Mouse (Mus musculus) lung, postnatal 4 days (tissue): ENCODE measurements around the gene Gm15097.
"Not testable (repeated sequence)": the region's sequence is repeated elsewhere in the genome, so short reads cannot be mapped to it uniquely, and the experiment has no call there.

ENCODE experiments used
- DNase-seq, 2 experiments: peaks; one replicate each; pipeline ENCODE4 v3.0.0; 2021

Gm15097 gene

DNA sequence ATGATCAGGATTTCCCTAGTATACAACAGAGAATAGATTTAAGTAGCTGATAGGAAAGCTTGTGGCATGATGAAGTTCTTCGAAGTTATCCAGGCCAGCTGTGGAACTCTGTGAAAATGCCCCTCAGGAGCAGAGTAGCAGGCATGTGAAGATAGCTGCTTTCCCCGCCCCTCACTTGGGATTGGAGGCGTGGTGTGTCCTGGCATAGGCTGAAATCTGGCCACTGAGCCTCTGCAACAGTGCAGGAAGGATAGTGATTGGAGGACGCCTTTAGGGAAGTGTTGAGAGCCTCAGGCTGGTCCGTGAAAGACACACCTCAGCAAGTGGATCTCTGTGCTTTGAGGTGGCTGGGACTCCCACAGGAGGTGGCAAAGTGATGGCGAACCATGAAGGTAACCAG, at the start of gene Gm15097:
TSS of gene Gm15097 (plus strand) at position 301 of the 400 bp plus-strand sequence.
- DNase-seq = not testable (repeated sequence)

GRCm38 (mm10) chrX:149762853-149763252, 21.4 kb upstream of the Gm15097 start:
- peak in 1 of 2 experiments; percentile 16 for DNase-seq

- DNase-seq = not testable (repeated sequence)
Observed at GRCm38 (mm10) chrX:149811178-149811577, 26.9 kb downstream of the Gm15097 start.
